Mouse (Mus musculus): ENCODE data around the gene Ino80b. TPM values are rescaled to one million over a fixed set of nuclear protein-coding genes. Genes with fewer than 3 reads are reported as not detected.

The Ino80b gene
- polyA plus RNA-seq, 1 experiment from 2014 or later = 6.3 TPM

GRCm38 (mm10) chr6:83116373-83117164 is 8.7 kb downstream of the Ino80b start:
- H3K4me2 ChIP-seq = peak overlapping the region; percentile 97
- 66% methylated on average over 11 of the region's 11 CpGs for whole genome bisulfite sequencing (ENCODE audit: insufficient replicate concordance)
- H3K4me1 ChIP-seq (replicated peaks) = peaks cover 78% of the 10 kb centered on the region
- H3K27me3 ChIP-seq = no peaks in the 10 kb centered on the region
- no peaks in the 10 kb centered on the region for H3K9me3 ChIP-seq (replicated peaks)
- DNase-seq (no peak), ATAC-seq (ENCODE audit: low read depth) (no peak)
- H3K27ac ChIP-seq = peak overlapping the region; percentile 93
- H3K9ac ChIP-seq = peak overlapping the region; percentile 96
- H3K4me3 ChIP-seq (replicated peaks) = peak overlapping the region; percentile 89
- peaks cover 32% of the 10 kb centered on the region for H3K36me3 ChIP-seq

- Histone ChIP-seq H3K4me1 (replicated peaks) (peaks cover 84% of the 10 kb centered on the region), H3K4me2 (peak overlapping the region; percentile 97), H3K27me3 (no peaks in the 10 kb centered on the region), H3K36me3 (peaks cover 40% of the 10 kb centered on the region), H3K9me3 (replicated peaks) (no peaks in the 10 kb centered on the region), H3K4me3 (replicated peaks) (peak overlapping the region; percentile 89), H3K9ac (peak overlapping the region; percentile 96), H3K27ac (peak overlapping the region; percentile 93)
- DNase-seq (no peak), ATAC-seq (ENCODE audit: low read depth) (peak; percentile 57)
- 2% methylated on average over 48 of the region's 48 CpGs for WGBS (ENCODE audit: insufficient replicate concordance)
Measured at GRCm38 (mm10) chr6:83115682-83116372, 9.4 kb downstream of the Ino80b start.

GRCm38 (mm10) chr6:83115011-83115671 is 10.1 kb downstream of the Ino80b start, which contains the start of gene Mogs:
TSS of gene Mogs (plus strand) at chr6:83115496.
- H3K36me3 ChIP-seq = peaks cover 46% of the 10 kb centered on the region
- H3K4me1 ChIP-seq (replicated peaks) = peaks cover 84% of the 10 kb centered on the region
- H3K27me3 ChIP-seq = no peaks in the 10 kb centered on the region
- peak within 1 kb of the TSS; percentile 96 for H3K9ac ChIP-seq
- peak within 1 kb of the TSS; percentile 97 for H3K4me2 ChIP-seq
- H3K27ac ChIP-seq = peak within 1 kb of the TSS; percentile 93
- DNase-seq (peak; percentile 90), ATAC-seq (ENCODE audit: low read depth) (peak; percentile 90)
- peak within 1 kb of the TSS; percentile 89 for H3K4me3 ChIP-seq (replicated peaks)
- 2% methylated on average over 58 of the region's 58 CpGs for WGBS (ENCODE audit: insufficient replicate concordance)
- H3K9me3 ChIP-seq (replicated peaks) = no peaks in the 10 kb centered on the region

GRCm38 (mm10) chr6:83111510-83112136 is 13.6 kb downstream of the Ino80b start:
- 50% methylated on average over 4 of the region's 4 CpGs for WGBS (ENCODE audit: insufficient replicate concordance)
- DNase-seq = no peak
- Histone ChIP-seq H3K9ac (no peak overlapping the region), H3K9me3 (replicated peaks) (no peaks in the 10 kb centered on the region), H3K27ac (peak overlapping the region; percentile 96), H3K36me3 (peaks cover 23% of the 10 kb centered on the region), H3K4me1 (replicated peaks) (peaks cover 75% of the 10 kb centered on the region), H3K4me2 (peak overlapping the region; percentile 10; the same call in 1 of the 2 replicates), H3K27me3 (no peaks in the 10 kb centered on the region), H3K4me3 (replicated peaks) (no peak overlapping the region)
- ATAC-seq (ENCODE audit: low read depth) = no peak

GRCm38 (mm10) chr6:83108762-83109668 is 16.2 kb downstream of the Ino80b start, which contains the start of gene Mrpl53:
TSS of gene Mrpl53 (plus strand) at chr6:83109040.
- H3K4me1 ChIP-seq (replicated peaks) = peaks cover 56% of the 10 kb centered on the region
- under 1% methylated on average over 76 of the region's 76 CpGs for WGBS (ENCODE audit: insufficient replicate concordance)

GRCm38 (mm10) chr6:83107566-83108400 is 17.4 kb downstream of the Ino80b start:
- Histone ChIP-seq H3K36me3 (peaks cover 44% of the 10 kb centered on the region), H3K27ac (peak overlapping the region; percentile 96), H3K9ac (peak overlapping the region; percentile 98), H3K27me3 (no peaks in the 10 kb centered on the region), H3K9me3 (replicated peaks) (no peaks in the 10 kb centered on the region), H3K4me1 (replicated peaks) (peaks cover 57% of the 10 kb centered on the region), H3K4me2 (peak overlapping the region; percentile 80), H3K4me3 (replicated peaks) (peak overlapping the region; percentile 96)
- ATAC-seq (ENCODE audit: low read depth) (peak; percentile 33), DNase-seq (peak; percentile 77)
- WGBS (ENCODE audit: insufficient replicate concordance) = 36% methylated on average over 13 of the region's 13 CpGs

More at GRCm38 (mm10) chr6:83108762-83109668, 16.2 kb downstream of the Ino80b start, which contains the start of gene Mrpl53:
- Histone ChIP-seq H3K9me3 (replicated peaks) (no peaks in the 10 kb centered on the region), H3K4me3 (replicated peaks) (peak within 1 kb of the TSS; percentile 96), H3K4me2 (peak within 1 kb of the TSS; percentile 80), H3K9ac (peak within 1 kb of the TSS; percentile 98), H3K27ac (peak within 1 kb of the TSS; percentile 96), H3K27me3 (no peaks in the 10 kb centered on the region), H3K36me3 (peaks cover 41% of the 10 kb centered on the region)
- ATAC-seq (ENCODE audit: low read depth) (peak; percentile 82), DNase-seq (peak; percentile 69)

GRCm38 (mm10) chr6:83104158-83104557 is 21.1 kb downstream of the Ino80b start:
- peaks cover 30% of the 10 kb centered on the region for H3K36me3 ChIP-seq
- DNase-seq (no peak), ATAC-seq (ENCODE audit: low read depth) (no peak)
- 68% methylated on average over 4 of the region's 4 CpGs for WGBS (ENCODE audit: insufficient replicate concordance)
- no peak overlapping the region for H3K27ac ChIP-seq
- H3K27me3 ChIP-seq = no peaks in the 10 kb centered on the region
- H3K9me3 ChIP-seq (replicated peaks) = no peaks in the 10 kb centered on the region
- H3K9ac ChIP-seq = no peak overlapping the region
- peaks cover 46% of the 10 kb centered on the region for H3K4me1 ChIP-seq (replicated peaks)
- H3K4me3 ChIP-seq (replicated peaks) = no peak overlapping the region
- H3K4me2 ChIP-seq = no peak overlapping the region

GRCm38 (mm10) chr6:83103130-83103650 is 22.0 kb downstream of the Ino80b start:
- H3K4me1 ChIP-seq (replicated peaks) = peaks cover 41% of the 10 kb centered on the region
- peak overlapping the region; percentile 90 for H3K9ac ChIP-seq
- peaks cover 30% of the 10 kb centered on the region for H3K36me3 ChIP-seq
- WGBS (ENCODE audit: insufficient replicate concordance) = 68% methylated on average over 11 of the region's 11 CpGs
- peak; percentile 6; the same call in 1 of the 2 replicates for ATAC-seq (ENCODE audit: low read depth)
- DNase-seq = no peak
- H3K4me2 ChIP-seq = peak overlapping the region; percentile 99
- 0 out of 2 replicates have a peak overlapping the region, but pooled peaks have one; percentile 13 for H3K27ac ChIP-seq
- peak overlapping the region; percentile 81 for H3K4me3 ChIP-seq (replicated peaks)
- 0 out of 2 replicates have a peak, but pooled peaks cover 5% of the 10 kb centered on the region for H3K27me3 ChIP-seq
- no peaks in the 10 kb centered on the region for H3K9me3 ChIP-seq (replicated peaks)

Measured in liver, embryonic 13.5 days (tissue).